Mouse (Mus musculus): ENCODE data around the gene Clcnkb.

DNA sequence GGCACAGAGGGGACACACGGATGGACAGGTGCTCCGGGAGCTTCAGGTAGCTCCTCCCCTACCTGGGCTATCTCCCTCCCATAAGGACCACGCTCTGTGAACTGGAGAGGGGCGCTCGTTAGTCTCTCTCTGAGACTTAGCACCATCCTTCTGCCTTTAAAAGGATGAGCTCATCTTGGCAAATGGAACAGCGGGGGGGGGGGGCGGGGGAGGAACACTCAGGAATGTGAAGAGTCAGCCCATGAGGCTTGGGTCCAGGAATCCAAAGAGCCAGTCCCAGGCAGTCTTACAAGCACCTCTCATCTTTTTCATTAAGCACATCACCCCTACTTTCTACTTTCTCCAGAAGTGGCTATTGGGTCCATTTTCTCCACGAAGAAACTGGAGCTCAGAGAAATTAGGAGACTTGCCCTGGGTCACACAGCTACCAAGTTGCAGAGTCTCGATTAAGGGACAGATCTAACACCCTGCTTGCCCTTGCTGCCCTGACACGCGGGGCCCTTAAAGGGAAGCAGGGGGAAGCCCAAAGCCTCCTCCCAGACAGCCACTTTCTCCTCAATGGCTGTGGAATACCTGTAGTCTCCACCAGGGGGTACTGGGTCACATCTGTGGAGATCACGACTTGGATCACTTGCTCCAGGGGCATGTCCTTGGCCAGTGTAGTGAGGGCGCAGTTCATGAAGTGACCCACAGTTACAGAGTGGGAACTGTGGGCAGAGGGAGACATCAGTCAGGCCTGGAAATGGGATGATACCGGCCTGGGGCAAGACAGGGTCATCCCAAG is 9.1 kb downstream of the Clcnkb start:
- no peak for TF ChIP-seq POLR2A (IDR thresholded peaks at IDR 0.05; ENCODE audit: extremely low read depth, insufficient read depth, low read length)
- peak; percentile 46 for TF ChIP-seq CTCF (IDR thresholded peaks at IDR 0.05; ENCODE audit: extremely low read depth, insufficient read depth, low read length)
